Mouse (Mus musculus) Muller cell, postnatal 12 days (primary cell): Measurements from ENCODE around the gene Olfml3.

Experiments
- DNase-seq: peaks from one replicate; pipeline ENCODE4 v3.0.0-alpha.2; 2015; ENCODE audit errors: inconsistent ontology term

Olfml3 gene

DNA sequence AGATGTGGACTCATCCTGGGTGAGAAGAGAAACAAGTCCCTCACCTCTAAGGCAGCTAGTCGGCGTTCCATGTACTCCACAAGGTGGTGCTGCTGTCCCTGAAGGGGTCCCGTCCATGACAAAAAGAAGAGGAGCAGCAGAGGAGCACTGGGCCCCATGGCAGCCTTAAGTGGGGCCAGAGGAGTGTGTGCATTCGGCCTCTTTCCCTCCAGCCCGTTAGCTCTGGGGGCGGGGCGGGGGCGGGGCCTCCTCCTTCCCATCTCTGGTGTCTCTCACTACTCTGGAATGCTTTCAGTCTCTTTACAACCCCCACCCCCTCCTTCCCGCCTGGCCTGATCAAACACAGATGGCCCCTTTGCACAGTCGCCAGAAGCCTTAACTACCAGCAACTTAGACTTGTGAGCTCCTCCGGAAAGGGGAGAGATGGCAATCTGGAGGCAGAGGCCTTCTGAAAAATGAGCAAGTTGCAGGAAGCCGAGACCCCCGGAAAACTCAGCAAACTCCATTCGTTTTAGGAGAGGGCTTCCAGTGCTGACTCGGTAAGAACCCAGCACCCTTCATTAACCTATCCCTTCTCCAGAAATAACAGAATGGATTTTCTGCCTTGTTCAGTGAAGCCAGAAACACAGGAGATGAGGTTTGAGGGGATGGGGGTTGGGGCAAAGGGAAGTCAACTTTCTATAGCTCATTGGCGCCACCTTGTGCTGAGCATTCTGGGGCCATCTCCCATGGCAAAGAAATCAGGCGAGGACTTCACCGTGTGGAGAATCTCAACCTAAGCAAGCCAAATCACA lies at the start of gene Olfml3:
Olfml3 (minus strand) TSS at position 224 of the 794 bp plus-strand sequence.
- DNase-seq, result peak; percentile 93

DNA sequence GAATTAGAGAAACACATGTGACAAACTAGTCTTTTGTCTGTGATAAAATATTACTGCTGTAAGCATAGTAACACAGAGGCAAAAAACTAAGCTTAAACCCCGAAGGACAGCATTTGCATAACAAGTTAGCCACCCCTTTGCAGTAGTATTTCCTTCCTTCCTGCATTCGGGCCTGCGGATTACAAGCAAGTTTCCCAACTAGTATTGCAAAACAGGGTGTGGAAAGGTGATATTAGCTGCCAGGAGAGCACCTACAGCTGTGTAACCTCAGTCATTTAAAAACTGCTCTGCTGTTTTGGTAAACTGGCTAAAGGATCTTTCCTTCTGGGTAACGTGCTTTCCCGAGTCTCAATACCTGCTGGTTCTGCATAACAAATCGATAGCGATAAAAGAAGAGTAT lies 49.4 kb upstream of the Olfml3 start:
- DNase-seq, result no peak

DNA sequence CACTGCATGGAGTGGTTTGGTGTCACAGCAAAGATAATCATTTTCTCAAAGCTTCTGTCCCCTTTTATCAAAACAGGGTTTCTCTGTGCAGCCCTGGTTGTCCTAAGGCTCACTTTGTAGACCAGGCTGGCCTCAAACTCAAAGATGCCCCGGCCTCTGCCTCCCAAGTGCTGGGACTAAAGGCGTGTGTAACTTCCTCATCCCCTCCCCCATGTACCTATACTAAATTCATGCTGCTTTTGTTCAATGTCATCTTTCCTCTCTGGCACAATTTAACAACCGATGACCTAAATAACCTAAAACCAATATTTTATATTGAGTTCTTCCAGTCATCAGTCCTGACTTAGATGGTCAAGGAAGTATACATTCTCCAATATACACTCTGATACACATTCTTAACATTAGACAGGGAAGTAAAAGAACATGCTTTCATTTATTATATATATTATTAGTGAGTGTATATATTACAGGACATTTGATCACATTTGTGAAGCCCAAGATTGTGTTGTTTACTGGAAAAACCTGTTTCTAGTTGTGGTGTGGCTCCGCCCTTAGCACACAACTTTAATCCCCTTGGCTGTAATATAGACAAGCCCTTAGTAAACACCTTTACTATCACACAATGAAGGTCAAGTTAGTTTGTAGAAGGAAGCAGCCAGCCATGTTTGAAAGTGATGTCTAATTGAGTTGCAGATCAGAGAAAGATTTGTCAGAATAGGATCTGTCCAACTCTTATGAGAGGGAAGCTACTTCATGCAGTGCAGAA lies 45.2 kb upstream of the Olfml3 start:
- DNase-seq, result no peak

DNA sequence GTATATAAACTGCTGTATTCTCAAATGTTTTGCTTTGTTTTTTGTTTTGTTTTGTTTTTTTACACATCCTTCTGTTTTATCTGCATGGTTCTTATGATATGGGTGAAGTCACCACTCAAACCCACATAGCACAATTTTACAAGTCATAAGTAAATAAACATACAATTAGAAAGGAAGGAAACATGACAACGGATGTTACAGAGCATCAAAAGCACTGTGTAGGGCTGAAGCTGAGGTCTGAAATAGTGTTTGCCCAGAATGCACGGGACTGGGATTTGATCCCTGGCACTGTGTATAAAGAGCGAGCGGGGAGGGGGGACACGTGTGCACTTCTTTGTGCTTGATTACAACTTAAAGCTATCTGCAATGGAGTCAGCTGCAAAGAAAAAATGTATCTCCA lies 43.0 kb upstream of the Olfml3 start:
- no peak for DNase-seq

DNA sequence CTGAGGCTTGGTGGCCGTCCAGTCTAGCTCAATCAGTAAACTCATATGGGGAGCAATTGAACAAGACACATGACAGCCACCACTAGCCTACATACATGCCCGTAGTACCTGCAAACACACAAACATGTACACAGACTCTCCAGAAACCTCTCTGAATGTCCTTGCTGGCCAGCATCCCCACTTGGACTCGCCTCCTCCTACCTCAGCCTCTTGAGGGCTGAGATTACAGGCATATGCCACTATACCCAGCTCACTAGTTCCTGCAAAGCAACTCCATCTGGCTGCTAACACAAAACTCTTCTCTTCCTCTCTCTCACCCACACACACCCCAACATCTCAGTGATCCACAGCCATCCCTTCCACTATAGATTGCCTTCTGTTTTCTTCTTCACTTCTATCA lies 42.5 kb upstream of the Olfml3 start:
- no peak for DNase-seq

DNA sequence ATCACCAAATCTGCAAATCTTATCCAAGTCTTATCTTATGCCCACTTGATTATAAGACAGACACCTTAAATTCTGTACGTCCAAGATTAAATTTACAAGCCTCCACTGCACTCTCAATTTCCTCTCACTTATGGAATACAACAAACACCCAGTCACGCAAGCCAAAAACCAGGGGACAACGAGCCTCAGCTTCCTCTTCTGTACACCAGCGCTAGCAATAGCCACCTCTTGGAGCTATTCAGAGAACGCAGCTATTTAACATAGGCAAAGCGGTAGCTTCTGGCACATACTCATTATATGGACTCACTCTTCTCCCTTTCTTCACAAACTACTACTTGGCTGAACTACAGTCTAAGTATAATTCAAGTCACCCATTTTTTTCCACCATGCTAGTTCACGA lies 41.4 kb upstream of the Olfml3 start:
- DNase-seq, result no peak

DNA sequence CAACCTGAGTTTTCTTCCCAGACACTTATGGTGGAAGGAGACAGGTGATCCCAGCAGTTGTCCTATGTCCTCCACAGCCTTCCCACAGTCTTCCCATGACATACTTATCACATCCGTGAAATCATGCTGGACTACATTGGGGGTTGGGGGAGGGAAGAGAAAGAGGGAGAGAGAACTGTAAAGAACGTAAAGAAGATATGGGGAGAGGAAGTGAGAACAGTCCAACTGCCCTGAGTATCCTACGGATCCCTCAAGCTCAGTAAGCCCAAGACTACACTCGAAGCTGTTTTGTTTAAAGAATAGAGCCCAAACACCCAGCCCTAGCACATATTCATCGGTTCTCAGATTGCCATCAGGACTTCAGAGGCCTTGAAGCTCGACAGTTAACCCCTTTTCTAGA lies 40.9 kb upstream of the Olfml3 start:
- DNase-seq, result no peak

DNA sequence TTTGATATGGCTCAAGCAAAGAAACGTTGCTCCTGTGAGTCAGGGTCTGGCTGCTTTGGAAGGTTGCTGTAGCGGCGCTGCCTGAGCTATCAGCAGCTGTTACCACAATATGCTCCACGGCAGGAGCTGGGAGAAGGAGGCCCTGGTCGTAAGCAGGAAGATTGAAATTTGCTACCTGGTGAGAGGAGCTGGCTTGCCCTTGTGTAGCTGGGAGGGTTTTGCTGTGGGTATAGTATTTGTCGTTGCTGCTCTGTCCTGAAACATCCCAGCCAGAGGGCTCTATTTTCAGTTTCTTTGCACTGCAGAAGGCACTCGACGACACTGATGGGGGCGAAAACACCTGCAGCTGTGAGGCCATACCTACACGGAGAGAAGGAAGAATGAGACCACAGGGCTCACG lies 40.1 kb upstream of the Olfml3 start:
- DNase-seq, result no peak

DNA sequence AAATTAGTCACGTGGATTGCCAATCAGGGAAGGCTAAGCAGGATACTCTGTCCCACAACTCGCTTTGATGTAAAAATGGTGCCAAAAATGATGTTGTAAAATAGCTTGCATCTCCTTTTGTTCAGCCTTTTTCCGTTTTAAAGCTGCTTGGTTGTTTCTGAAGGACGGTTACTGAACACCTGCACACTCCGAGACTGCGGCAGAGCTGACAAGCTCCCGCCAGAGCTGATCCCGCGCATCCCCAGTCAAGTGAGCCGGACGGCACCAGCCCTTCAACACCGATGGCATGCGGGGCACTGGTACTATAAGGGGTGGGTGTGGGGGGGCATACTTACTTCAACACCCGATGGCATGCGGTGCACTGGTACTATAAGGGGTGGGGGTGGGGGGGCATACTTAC lies 36.2 kb upstream of the Olfml3 start:
- DNase-seq, result peak; percentile 18

DNA sequence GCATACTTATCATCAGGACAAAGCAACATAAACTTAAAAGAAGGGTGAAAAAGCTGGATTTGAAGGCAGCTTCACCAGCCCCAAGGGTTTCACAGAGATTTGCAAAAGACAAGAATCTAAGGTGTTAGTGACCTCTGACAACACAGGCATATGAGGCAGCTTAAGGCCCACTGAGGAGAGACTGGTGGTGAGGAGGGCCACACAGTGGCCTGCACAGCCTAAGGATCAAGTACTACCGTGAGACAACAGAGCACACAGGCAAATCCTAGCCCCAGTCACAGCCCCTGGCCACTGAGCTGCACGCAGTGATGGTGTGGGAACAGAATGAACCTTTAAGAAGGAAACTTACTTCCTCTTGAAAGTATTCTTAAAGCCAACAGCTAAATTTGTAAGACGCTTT lies 35.7 kb upstream of the Olfml3 start:
- DNase-seq, result no peak

DNA sequence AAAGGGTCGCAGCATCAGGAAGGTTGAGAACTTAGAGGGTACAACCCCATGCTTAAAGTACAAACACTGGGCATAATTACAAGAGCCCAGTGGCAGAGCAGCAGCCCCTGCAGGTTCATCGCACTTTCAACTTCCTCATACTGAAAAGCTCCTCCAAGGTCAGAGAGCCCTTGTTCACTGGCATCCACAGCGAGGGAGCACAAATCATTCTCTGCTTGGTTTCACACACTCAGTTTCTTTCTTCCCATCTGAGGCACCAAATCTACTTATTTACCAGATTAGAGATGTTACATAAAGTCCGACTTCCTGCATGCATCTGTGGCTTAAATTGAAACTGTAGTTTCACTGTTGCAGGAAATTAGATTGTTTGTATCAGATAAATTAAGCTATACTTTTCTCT lies 35.0 kb upstream of the Olfml3 start:
- peak; percentile 36 for DNase-seq

DNA sequence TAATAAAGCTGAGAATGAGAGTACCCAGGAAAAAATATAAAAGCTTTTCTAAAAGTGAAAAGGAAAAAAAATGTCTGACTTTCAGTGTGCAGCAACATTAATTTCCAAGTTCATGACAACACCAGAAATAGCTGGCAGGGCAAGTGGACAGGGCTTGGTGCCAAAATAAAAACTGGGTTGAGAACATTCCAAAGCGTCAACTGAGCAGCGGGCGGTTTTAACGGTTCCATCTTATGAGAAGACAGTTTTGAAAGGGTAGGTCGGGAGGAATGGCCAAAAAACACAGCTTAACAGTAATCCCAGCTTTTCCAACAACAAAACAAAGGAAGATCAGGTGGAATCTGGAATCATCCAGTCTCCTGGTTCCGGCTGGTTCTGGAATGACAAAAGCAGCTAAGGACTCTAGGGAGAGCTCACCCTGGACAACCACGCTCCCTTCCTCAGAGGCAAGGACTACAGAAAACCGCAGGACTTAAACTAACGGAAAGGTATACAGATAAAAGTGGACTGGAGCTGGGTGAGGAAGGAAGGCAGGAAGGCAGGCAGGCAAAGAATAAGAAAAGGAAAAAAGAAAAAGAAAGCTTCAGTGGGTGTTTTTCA lies 33.8 kb upstream of the Olfml3 start:
- peak; percentile 92 for DNase-seq

DNA sequence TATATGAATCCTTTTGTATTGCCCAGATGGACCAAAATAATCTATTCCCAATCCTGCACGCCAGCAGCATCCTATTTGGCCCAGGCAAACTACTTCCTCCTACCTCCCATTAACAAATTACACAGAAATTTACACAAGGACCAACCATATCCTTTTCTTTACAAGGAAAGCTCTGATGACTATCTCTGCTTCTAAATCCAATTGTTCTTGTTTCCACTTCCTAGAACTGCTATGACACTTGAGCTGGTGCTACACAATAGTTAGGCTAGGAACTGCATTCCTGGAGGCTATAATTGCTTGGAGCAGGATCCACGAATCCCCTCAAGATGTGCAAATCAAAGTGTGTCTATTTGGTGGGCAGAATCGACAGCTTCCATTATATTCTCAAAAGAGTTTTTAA lies 29.0 kb upstream of the Olfml3 start:
- DNase-seq, result no peak

DNA sequence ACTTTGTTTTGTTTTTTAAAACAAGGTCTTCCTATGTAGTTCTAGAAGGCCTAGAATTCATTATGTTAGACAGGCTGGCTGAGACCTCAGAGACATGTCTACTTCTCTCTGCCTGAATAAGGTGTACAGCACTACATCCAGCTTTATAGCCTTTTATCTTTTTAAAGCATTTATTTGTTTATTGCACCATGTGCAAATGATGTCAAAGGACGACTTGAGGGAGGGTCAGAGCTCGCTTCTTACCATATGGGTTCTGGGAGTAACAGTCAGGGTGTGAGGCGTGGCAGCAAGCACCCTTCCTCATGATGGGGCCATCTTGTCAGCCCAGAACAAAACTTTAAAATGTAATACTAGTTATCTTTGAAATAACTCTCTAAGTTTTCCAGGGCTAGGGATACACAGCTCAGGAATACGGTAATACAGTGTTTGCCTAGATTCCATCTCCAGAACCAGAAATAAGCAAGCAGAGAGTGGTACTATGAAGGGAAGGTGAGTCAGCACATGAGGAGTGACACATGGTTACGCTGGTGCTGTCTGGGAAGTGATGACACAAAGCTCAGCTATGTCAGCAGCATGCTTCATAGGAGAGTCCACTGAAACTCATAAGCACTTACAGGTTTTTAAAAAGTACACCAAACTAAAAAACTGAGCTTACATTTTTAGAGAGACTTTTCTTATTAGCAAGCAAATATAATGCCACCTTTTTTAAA lies 21.6 kb upstream of the Olfml3 start:
- peak; percentile 32 for DNase-seq

DNA sequence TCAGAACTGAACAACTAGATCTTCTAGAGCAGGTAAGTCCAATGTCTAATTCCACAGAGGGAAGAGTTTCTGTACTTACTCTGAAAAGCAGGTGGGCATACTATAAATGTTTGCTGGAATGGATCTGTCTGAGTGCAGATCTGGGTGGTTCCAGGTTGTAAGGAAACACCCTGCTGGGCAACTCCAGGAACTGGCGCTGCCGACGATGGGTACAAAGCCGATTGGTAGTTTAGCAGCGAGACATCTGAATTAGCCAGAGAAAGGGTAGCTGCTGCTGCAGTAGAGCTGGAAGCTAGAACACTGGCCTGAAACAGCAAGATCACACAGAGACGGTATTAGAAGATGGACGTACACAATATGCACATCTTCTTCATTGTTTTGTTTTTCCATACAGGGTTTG lies 20.7 kb upstream of the Olfml3 start:
- DNase-seq, result no peak

DNA sequence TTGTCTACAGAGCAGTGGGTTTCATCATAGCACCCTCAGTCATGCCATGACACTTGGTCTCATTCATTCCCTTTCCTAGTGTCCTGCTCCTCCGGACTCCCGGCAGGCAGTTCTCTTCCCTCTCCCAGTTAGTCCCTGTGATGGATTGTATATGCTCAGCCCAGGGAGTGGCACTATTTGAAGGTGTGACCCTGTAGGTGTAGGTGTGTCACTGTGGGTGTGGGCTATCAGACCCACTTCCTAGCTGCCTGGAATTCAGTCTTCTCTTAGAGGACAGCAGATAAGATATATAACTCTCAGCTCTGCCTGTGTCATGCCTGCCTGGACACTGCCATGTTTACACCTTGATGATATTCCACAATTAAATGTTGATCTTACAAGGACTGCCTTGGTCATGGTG lies 19.1 kb upstream of the Olfml3 start:
- no peak for DNase-seq

DNA sequence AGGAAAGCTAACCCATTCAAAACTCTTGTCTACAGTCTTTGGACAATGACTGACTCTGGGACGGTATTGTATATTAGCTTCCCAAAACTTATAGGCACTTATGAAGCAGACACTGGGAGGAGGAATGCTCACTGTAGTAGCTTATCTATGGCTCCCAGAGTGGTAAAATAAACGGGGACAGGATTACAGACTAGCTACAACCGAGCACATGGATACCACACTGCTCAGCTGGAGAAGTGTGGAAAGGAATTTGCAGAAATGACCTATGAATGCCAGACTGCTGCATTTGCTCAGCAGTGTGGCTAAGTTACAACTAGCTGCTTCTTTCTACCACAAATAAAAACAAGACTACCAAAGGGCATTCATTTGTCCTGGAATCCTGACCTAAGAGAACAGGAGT lies 17.6 kb upstream of the Olfml3 start:
- no peak for DNase-seq

DNA sequence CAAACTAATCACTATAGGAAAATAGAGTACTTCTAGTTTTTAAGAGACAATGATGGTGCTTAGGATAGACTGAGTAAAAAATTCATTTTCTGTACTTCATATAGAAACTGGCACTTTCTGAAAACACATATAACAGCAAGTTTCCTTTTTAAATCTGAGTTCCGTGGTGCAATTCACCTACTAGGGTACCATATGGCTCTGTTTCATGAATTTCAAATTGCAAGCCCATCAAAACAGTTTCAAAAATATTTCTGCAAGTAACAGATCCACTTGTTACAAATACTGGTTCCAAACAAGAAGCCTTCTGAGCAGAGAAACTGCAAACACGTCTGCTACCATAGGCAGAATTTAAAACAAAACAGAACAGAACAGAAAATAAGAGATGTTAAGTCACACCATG lies 13.8 kb upstream of the Olfml3 start:
- no peak for DNase-seq

DNA sequence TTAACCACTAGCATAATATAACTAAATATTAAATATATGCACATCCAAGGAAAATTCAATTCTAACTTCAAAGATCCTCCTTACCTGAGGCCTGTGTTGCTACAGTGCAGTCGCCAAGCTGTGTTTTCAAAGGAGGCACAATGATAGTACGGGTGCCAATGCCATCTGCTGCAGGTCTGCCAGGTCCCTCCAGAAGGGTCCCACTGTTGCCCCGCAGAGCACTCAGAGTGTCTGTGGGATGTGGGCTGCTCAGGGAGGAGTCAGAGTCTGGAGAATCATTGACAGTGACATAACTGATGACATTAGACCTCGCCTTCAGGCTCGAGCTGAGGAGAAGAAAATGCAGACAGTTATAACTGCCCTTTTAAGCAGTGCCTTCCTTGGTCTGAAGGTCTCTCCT lies 8.9 kb upstream of the Olfml3 start:
- no peak for DNase-seq

DNA sequence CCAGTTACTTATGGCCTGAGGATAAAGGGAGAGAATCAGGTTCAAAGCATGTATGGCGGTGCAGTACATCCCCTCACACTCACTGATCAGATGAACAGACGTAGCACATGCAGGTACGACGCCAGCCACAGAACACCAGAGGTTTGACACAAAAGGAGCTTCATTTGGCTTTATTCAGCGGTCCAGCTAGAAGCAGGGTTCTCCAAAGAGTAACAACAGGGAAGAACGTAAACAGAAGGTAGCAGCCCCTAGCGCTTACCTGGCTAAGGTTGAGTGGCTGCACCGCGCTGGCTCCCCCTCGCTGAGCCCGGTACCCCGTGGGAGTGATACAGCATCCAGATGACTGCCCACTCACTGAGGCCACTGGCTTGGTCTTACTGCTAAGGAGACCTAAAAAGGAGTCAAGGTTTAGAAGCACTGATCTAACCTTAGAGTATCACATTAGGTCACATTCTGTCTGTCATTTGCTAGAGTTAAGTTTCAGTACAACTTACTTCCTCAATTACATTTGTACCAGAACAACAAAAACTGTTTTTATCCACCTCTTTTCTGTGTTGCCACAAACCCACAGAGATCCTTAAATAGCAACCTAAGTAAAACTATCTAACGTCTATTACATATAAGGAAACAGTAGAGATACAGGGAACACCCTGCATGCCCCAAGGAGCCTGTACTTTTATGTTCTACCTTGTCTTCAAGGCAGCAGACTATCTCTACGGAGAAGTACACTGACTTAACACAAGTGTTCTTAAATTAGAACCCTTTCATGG lies 7.4 kb upstream of the Olfml3 start:
- DNase-seq, result no peak

DNA sequence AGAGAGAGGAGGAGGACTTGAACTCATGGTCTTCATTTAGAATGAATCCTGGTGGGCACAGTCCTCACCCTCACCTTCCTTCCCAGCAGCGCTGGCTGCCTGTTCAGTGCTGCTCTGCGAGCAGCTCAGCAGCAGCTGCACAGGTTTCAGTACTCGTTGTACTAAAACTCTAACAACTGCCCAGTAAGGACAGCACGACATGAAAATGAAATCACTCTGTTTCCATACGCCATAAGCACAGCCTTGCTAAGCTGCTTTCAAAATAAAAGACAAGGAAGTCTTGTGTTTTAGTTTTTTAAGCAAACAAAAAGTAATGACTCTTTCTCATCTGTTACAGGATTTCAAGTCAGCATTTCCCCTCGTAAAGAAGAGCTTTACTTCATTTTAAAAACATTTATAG lies 5.4 kb upstream of the Olfml3 start:
- DNase-seq, result no peak

DNA sequence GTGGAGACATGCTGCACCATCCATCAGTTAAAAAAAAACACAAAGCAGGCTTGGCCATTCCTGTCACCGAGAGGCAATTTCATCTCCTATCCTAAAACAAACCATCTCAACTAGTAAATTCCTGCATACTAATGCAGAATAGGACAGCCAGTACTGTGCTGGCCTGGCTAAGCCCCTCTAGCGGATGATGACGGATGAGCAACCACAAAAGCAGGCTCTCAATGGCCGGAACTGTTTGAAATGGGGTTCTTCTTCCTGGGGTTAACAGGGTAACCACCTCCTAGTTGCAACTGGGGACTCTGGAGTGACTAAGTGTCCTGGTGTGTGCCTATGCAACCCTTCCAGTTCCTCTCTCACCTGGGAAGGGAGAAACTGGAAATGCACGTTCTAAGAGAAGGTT lies 2.5 kb upstream of the Olfml3 start:
- DNase-seq, result peak; percentile 22
